Mouse (Mus musculus): ENCODE results near the gene Rab44. TPM values are rescaled to one million over a fixed set of nuclear protein-coding genes. Genes with fewer than 3 reads are reported as not detected.

Rab44 gene
- total and polyA plus RNA-seq, 2 experiments from 2014 or later = 0.20 to 1.2 TPM

DNA sequence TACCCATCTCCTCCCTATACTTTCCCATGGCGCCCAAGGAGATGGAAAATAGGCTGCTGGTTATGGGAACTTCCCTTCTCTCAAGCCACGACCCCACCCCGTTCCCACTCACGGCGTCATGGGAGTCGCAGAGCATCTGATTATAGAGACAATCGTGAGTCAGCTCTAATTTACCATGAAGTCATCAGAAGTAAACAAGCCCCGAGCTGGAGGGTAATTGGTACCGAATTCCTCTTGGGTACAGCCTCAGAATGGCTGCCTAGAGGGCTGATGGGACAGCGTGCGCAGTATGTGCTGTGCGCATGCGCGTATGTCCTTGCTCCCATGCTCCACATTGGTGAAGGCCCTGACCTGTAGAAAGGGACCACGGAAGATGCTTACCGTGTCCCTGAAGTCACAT is 42.5 kb downstream of the Rab44 start:
- Histone ChIP-seq H3K4me3 (ENCODE audit: low read length) (no peak overlapping the region), H3K27ac (peak overlapping the region; percentile 3; the same call in 1 of the 2 replicates), H3K27me3 (ENCODE audit: insufficient read depth, low read length) (no peaks in the 10 kb centered on the region), H3K9ac (replicated peaks; ENCODE audit: low read length) (no peak overlapping the region), H3K36me3 (ENCODE audit: insufficient read depth, low read length) (no peaks in the 10 kb centered on the region), H3K9me3 (ENCODE audit: low read length) (no peaks in the 10 kb centered on the region), H3K4me1 (ENCODE audit: insufficient read depth, low read length) (no peaks in the 10 kb centered on the region), H3K4me2 (ENCODE audit: low read depth, low read length) (no peak overlapping the region)
- DNase-seq (ENCODE audit: low spot score) (peak; percentile 48), ATAC-seq (peak; percentile 34; the same call in 1 of the 2 replicates)
- TF ChIP-seq CTCF (IDR thresholded peaks at IDR 0.05; ENCODE audit: low read depth) = no peak
- WGBS = 49% methylated on average over 16 of the region's 16 CpGs

DNA sequence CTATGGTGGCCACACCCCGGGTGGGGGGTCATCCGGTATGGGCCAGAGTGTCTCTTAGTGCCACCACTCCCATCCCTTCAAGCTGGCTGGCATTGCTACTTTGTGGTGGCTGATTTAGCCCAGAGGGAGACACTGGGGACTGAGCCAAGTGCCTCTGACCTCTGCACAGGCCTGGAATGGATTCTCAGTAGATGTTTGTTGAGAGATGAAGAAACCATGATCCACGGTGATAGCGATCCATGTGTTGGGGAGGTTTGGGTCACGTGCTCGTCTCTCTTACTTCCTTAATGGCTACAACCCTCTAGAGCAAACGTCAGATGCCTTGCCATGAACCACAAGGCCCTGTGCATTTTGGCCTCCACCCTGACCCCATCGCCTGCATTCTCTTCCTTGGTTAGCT is 42.9 kb downstream of the Rab44 start:
- H3K27ac ChIP-seq = 0 out of 2 replicates have a peak overlapping the region, but pooled peaks have one; percentile 3
- 85% methylated on average over 8 of the region's 8 CpGs for WGBS
- H3K36me3 ChIP-seq (ENCODE audit: insufficient read depth, low read length) = no peaks in the 10 kb centered on the region
- no peak for DNase-seq (ENCODE audit: low spot score)
- H3K9me3 ChIP-seq (ENCODE audit: low read length) = no peaks in the 10 kb centered on the region
- no peaks in the 10 kb centered on the region for H3K27me3 ChIP-seq (ENCODE audit: insufficient read depth, low read length)
- no peaks in the 10 kb centered on the region for H3K4me1 ChIP-seq (ENCODE audit: insufficient read depth, low read length)
- H3K9ac ChIP-seq (replicated peaks; ENCODE audit: low read length) = no peak overlapping the region
- ATAC-seq = no peak
- no peak overlapping the region for H3K4me2 ChIP-seq (ENCODE audit: low read depth, low read length)
- H3K4me3 ChIP-seq (ENCODE audit: low read length) = no peak overlapping the region
- no peak for TF ChIP-seq CTCF (IDR thresholded peaks at IDR 0.05; ENCODE audit: low read depth)

DNA sequence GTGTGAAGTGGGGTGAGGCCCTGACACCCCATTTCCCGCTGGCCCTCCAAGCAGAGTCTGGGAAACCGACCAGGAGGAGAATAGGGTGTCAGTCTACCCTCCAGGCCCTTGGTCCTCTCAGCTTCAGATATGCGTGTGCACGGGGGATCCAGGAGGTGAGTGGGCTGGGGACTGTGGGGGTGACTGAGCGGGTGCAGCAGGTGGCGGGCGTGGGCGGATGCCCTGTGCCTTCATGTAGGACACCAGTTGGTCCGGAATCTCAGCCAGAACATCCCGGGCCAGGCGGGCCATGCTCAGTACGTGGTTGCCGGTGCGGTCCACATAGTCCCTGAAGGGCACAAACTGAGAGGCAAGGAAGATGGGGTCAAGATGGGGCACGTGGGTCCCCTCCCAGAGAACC is 45.0 kb downstream of the Rab44 start:
- Histone ChIP-seq H3K4me1 (ENCODE audit: insufficient read depth, low read length) (no peaks in the 10 kb centered on the region), H3K4me2 (ENCODE audit: low read depth, low read length) (no peak overlapping the region), H3K36me3 (ENCODE audit: insufficient read depth, low read length) (no peaks in the 10 kb centered on the region), H3K27me3 (ENCODE audit: insufficient read depth, low read length) (no peaks in the 10 kb centered on the region), H3K4me3 (ENCODE audit: low read length) (no peak overlapping the region), H3K27ac (no peak overlapping the region), H3K9ac (replicated peaks; ENCODE audit: low read length) (no peak overlapping the region), H3K9me3 (ENCODE audit: low read length) (no peaks in the 10 kb centered on the region)
- DNase-seq (ENCODE audit: low spot score) (no peak), ATAC-seq (no peak)
- 93% methylated on average over 15 of the region's 15 CpGs for WGBS
- no peak for TF ChIP-seq CTCF (IDR thresholded peaks at IDR 0.05; ENCODE audit: low read depth)

DNA sequence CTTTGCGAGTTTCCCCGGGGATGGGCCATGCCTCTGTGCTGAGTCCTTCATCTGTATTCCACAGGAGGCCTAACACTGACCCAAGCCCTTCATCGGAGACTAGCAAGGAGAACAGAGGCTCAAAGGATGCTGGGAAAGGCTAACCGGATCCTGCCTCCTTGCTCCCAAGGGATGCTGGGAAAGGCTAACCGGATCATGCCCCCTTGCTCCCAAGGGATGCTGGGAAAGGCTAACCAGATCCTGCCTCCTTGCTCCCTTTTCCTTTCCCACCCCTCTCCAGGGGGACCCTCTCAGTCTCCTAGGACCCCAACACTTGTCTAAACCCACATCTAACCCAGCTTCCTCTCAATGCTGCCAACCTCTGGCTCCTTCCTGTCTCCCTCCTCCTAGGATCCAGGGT is 45.4 kb downstream of the Rab44 start:
- no peak overlapping the region for H3K9ac ChIP-seq (replicated peaks; ENCODE audit: low read length)
- H3K27me3 ChIP-seq (ENCODE audit: insufficient read depth, low read length) = no peaks in the 10 kb centered on the region
- 93% methylated on average over 5 of the region's 5 CpGs for WGBS
- H3K27ac ChIP-seq = no peak overlapping the region
- no peak for TF ChIP-seq CTCF (IDR thresholded peaks at IDR 0.05; ENCODE audit: low read depth)
- no peaks in the 10 kb centered on the region for H3K9me3 ChIP-seq (ENCODE audit: low read length)
- no peak overlapping the region for H3K4me2 ChIP-seq (ENCODE audit: low read depth, low read length)
- no peak overlapping the region for H3K4me3 ChIP-seq (ENCODE audit: low read length)
- no peaks in the 10 kb centered on the region for H3K4me1 ChIP-seq (ENCODE audit: insufficient read depth, low read length)
- DNase-seq (ENCODE audit: low spot score) (no peak), ATAC-seq (no peak)
- H3K36me3 ChIP-seq (ENCODE audit: insufficient read depth, low read length) = no peaks in the 10 kb centered on the region

DNA sequence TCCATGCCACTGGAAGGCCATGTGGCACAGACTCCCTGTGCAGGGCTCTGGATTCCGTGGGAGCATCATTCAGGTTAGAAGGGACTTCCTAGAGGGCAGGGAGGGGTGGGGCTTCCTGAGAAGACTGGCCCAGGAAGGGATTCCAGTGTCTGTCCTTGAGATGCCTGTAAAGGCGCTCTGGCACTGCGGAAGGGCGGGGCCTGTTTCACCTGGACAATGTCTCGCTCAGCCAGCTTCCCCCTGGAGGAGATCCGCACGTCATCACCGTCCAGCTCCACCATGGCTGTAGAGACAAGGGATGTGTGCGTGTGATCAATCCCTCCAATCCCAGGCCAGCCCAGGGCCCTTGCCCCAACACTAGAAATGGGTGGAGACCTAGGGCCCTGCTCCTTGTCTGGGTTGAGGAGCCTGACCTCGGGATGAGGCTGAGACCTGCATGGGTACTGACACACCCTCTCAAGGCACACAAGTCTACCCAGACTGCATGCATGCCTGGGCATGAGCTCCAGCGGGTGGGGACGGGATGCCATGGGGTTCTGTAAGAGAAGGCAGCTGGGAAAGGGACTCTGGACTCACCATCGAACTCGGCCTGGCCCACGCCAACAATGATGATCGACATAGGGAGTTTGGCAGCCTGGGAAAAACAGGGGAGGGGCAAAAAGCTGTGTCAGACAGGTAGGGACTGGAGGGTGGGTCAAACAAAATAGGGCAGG is 46.0 kb downstream of the Rab44 start:
- Histone ChIP-seq H3K27ac (no peak overlapping the region), H3K4me2 (ENCODE audit: low read depth, low read length) (no peak overlapping the region), H3K9ac (replicated peaks; ENCODE audit: low read length) (no peak overlapping the region), H3K36me3 (ENCODE audit: insufficient read depth, low read length) (no peaks in the 10 kb centered on the region), H3K4me3 (ENCODE audit: low read length) (no peak overlapping the region), H3K9me3 (ENCODE audit: low read length) (no peaks in the 10 kb centered on the region), H3K27me3 (ENCODE audit: insufficient read depth, low read length) (no peaks in the 10 kb centered on the region), H3K4me1 (ENCODE audit: insufficient read depth, low read length) (no peaks in the 10 kb centered on the region)
- 87% methylated on average over 16 of the region's 16 CpGs for WGBS
- DNase-seq (ENCODE audit: low spot score) = no peak
- TF ChIP-seq CTCF (IDR thresholded peaks at IDR 0.05; ENCODE audit: low read depth) = no peak
- ATAC-seq = no peak

DNA sequence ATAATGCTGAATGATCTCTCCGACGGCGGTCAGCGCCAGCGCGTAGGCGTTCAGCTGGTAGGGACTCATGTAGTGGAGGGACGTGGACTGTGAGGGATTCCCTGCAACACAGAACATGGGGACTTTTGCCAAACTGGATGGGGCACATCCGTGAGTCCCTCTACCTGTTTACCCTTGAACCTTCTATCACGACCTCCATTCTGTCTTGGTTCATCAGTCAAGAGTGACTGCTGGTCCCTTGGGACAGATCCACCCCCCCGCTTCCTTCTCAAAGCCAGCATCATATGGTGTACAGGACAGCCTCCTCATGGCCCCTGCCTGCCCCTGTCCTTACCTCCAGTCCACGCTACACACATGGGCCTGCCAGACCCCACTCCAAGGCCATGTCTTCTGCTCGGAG is 48.4 kb downstream of the Rab44 start:
- no peak overlapping the region for H3K27ac ChIP-seq
- no peak for ATAC-seq
- H3K4me3 ChIP-seq (ENCODE audit: low read length) = no peak overlapping the region
- TF ChIP-seq CTCF (IDR thresholded peaks at IDR 0.05; ENCODE audit: low read depth) = no peak
- DNase-seq (ENCODE audit: low spot score) = no peak
- H3K36me3 ChIP-seq (ENCODE audit: insufficient read depth, low read length) = no peaks in the 10 kb centered on the region
- no peak overlapping the region for H3K4me2 ChIP-seq (ENCODE audit: low read depth, low read length)
- no peaks in the 10 kb centered on the region for H3K4me1 ChIP-seq (ENCODE audit: insufficient read depth, low read length)
- 93% methylated on average over 13 of the region's 13 CpGs for WGBS
- H3K9ac ChIP-seq (replicated peaks; ENCODE audit: low read length) = no peak overlapping the region
- no peaks in the 10 kb centered on the region for H3K27me3 ChIP-seq (ENCODE audit: insufficient read depth, low read length)
- no peaks in the 10 kb centered on the region for H3K9me3 ChIP-seq (ENCODE audit: low read length)

DNA sequence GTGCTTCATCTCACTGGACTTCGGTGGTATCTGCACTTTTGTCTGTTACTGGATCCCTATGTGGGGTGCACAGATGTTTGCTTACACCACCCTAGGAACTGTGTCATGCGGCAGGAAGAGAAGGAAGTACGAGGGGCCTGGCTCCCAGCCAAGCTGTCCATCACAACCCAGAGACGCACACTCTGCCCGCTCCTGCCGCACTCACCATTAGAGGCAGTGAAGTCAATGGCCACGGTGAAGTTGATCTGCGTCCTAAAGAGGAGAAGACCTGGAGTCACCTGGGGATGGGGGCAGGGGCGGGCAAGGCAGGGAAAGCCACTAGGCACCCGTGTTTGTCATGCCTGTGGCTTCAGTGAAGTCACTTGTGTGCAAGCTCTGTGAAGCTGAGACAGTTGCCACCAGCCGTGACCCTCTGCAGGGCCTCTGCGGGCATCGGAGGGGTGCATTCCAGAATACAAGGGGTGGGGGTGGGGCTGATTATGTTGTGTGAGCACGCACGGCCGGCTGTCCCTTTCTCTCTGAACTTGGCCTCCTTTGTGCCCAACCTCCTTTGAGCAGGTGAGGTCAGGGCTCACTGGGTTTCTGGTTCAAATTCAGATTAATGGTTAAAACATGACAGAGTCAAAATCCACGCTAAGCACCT is 50.6 kb downstream of the Rab44 start:
- ATAC-seq (no peak), DNase-seq (ENCODE audit: low spot score) (peak; percentile 29)
- 13% methylated on average over 17 of the region's 17 CpGs for WGBS
- H3K9ac ChIP-seq (replicated peaks; ENCODE audit: low read length) = no peak overlapping the region
- no peak overlapping the region for H3K4me3 ChIP-seq (ENCODE audit: low read length)
- no peaks in the 10 kb centered on the region for H3K4me1 ChIP-seq (ENCODE audit: insufficient read depth, low read length)
- H3K9me3 ChIP-seq (ENCODE audit: low read length) = no peaks in the 10 kb centered on the region
- no peak overlapping the region for H3K27ac ChIP-seq
- TF ChIP-seq CTCF (IDR thresholded peaks at IDR 0.05; ENCODE audit: low read depth) = no peak
- no peaks in the 10 kb centered on the region for H3K27me3 ChIP-seq (ENCODE audit: insufficient read depth, low read length)
- H3K4me2 ChIP-seq (ENCODE audit: low read depth, low read length) = no peak overlapping the region
- no peaks in the 10 kb centered on the region for H3K36me3 ChIP-seq (ENCODE audit: insufficient read depth, low read length)

Measured in hindbrain, postnatal 0 days (tissue).